Mouse (Mus musculus) limb, embryonic 14.5 days (tissue): ENCODE data around the gene Chd5. TPM values are rescaled to one million over a fixed set of nuclear protein-coding genes. Genes with fewer than 3 reads are reported as not detected.

ENCODE experiments used
- ATAC-seq: fragments of 200-750 bp; cut with Nextera tagmentation; 2 replicates; pipeline ENCODE4 v1.8.0; 2017; ENCODE audit warnings: low read depth, moderate number of reproducible peaks, moderate TSS enrichment; ENCODE audit not compliant: low FRiP score
- DNase-seq: peaks from one replicate; pipeline ENCODE4 v3.0.0-alpha.2; 2015; ENCODE audit warnings: low spot score
- H3K27ac ChIP-seq: fragments of 300-500 bp; sonication (generic); replicated peaks from 2 replicates; pipeline ENCODE4 v1.5.1; 2014; ENCODE audit warnings: low read depth, mild to moderate bottlenecking, low read length, moderate library complexity, mixed read lengths
- H3K27me3 ChIP-seq: fragments of 300-500 bp; sonication (generic); 2 replicates; pipeline ENCODE4 v1.6.1; 2014; ENCODE audit warnings: low read length, mixed read lengths; ENCODE audit not compliant: control insufficient read depth, insufficient read depth
- H3K36me3 ChIP-seq: fragments of 300-500 bp; sonication (generic); 2 replicates; pipeline ENCODE4 v1.6.1; 2014; ENCODE audit warnings: mild to moderate bottlenecking, low read length, moderate library complexity, mixed read lengths; ENCODE audit not compliant: control insufficient read depth, insufficient read depth
- H3K4me1 ChIP-seq: fragments of 300-500 bp; sonication (generic); 2 replicates; pipeline ENCODE4 v1.6.1; 2014; ENCODE audit warnings: antibody characterized with exemption, low read length, mixed read lengths; ENCODE audit not compliant: control insufficient read depth, insufficient read depth
- H3K4me2 ChIP-seq: fragments of 300-500 bp; sonication (generic); replicated peaks from 2 replicates; pipeline ENCODE4 v1.6.1; 2014; ENCODE audit warnings: low read depth, mild to moderate bottlenecking, low read length, moderate library complexity; ENCODE audit not compliant: severe bottlenecking
- H3K4me3 ChIP-seq: fragments of 300-500 bp; sonication (generic); replicated peaks from 2 replicates; pipeline ENCODE4 v1.5.1; 2014; ENCODE audit warnings: low read length
- H3K9ac ChIP-seq: fragments of 300-500 bp; sonication (generic); 2 replicates; pipeline ENCODE4 v1.6.1; 2014; ENCODE audit warnings: mild to moderate bottlenecking, low read depth, low read length, moderate library complexity; ENCODE audit not compliant: severe bottlenecking
- H3K9me3 ChIP-seq: fragments of 300-500 bp; sonication (generic); 2 replicates; pipeline ENCODE4 v1.6.1; 2016; ENCODE audit warnings: low read length; ENCODE audit not compliant: control insufficient read depth
- POLR2A ChIP-seq: fragments of 200-500 bp; IDR thresholded peaks from 2 replicates; pipeline ENCODE4 v1.8.0; 2012; ENCODE audit warnings: inconsistent platforms, mild to moderate bottlenecking, moderate library complexity, borderline replicate concordance; ENCODE audit not compliant: insufficient read depth, insufficient read length; ENCODE audit errors: extremely low read depth
- WGBS: fragments of 180-500 bp; shearing (Covaris S2); extraction: QIAGEN DNeasy Blood & Tissue Kit; methylation state at CpG from one replicate; pipeline ENCODE4 v1.1.7; 2014; 5-methylcytosine and 5-hydroxymethylcytosine counted together
- polyA plus RNA-seq, 2 experiments: library from polyadenylated mRNA; depleted of rRNA in 1 of 2; stranded (reverse) in 1 of 2; unstranded in 1 of 2; fragments of >200 nt; fragmentation: Nextera tagmentation in 1 of 2; extraction: Ambion mirVana in 1 of 2; gene quantifications; 2 replicates each; pipeline versions ENCODE4 v1.2.1 to v1.2.3; 2012 to 2014

Chd5 gene
- polyA plus RNA-seq, 2 experiments: 0.07 to 0.83 TPM

DNA sequence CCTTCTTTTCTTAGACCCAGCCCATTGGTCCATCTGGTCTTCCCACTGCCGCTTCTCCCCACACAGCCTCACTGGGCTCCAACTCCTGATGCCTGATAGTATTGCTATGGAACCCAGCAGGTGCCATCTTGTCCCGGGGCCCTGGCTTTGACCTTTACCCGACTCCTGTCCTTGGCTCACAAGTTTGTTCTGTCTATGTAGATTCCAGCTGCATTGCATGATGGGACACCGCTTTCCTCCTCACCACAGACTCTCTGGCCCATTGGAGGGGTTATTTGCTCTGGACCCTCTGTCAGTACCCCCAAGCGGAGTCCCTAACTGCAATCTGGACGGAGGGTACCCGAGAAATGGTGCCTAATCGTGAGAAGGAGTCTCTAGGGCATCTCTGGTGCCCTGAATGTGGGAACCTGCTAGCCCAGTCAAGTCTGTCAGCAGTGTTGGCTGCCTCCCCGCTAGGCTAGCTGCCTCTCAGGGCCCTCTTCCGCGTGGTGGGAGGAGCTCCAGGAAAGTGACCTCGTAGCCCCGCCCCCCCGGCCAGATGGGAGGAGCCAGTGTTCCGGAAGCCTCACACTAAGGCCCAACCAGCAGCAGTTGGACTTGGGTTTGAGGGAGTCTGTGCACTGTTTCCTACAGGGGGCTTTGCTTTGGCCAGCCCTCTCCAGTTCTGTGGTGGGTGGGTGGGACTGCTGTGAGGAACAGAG is 2.3 kb downstream of the Chd5 start:
- H3K27me3 ChIP-seq: peaks cover 37% of the 10 kb centered on the region
- no peak for TF ChIP-seq POLR2A
- H3K9ac ChIP-seq: no peak overlapping the region
- no peak overlapping the region for H3K4me3 ChIP-seq
- H3K36me3 ChIP-seq: no peaks in the 10 kb centered on the region
- no peak for ATAC-seq
- H3K4me2 ChIP-seq: no peak overlapping the region
- WGBS: 35% methylated on average over 15 of the region's 15 CpGs
- no peak for DNase-seq
- peaks cover 8% of the 10 kb centered on the region for H3K4me1 ChIP-seq
- no peak overlapping the region for H3K27ac ChIP-seq
- H3K9me3 ChIP-seq: no peaks in the 10 kb centered on the region

DNA sequence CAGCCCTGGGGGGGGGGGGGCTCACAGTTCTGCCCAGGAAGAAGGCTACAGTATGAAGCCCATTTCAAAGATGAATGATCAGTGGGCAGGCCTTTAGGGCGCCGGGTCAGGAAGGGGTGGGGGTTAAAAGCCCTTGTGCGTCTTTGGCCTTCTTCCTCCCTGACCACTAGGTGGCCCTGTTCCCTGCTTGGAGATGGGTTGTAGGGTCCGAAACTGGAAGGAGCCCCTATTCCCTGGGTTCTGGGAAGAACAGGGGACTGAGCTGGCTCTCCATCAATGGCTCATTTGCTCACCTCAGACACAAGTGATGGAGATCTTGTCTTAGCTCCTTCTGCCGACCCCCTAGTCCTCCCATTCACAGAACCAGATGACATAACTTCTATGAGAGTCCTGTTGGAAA is 4.8 kb downstream of the Chd5 start:
- H3K4me1 ChIP-seq: peaks cover 8% of the 10 kb centered on the region
- WGBS: 12% methylated on average over 5 of the region's 5 CpGs

DNA sequence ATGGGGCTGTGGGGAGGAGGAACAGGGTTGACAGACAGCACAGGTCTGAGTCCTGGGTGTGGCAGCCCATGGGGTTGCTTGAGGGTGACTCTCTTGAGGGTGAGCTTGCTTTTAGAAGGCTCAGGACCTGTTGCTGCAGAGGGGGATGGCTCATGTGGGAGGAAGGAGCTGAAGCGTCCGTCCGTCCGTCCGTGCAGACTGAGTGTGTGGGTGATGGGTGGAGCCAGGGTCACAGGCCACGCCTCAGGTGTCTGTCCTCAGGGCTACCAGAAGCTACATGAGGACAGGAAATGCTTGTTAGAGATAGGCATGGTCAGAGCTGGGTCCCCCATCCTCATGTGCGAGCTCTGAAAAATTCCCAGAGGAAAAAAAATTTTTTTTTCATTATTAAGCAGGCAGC is 6.2 kb downstream of the Chd5 start:
- H3K27me3 ChIP-seq: peaks cover 26% of the 10 kb centered on the region
- no peaks in the 10 kb centered on the region for H3K9me3 ChIP-seq
- H3K27ac ChIP-seq: no peak overlapping the region
- no peak for TF ChIP-seq POLR2A
- ATAC-seq (no peak), DNase-seq (no peak)
- H3K4me2 ChIP-seq: no peak overlapping the region
- WGBS: 61% methylated on average over 7 of the region's 7 CpGs
- no peak overlapping the region for H3K9ac ChIP-seq
- no peaks in the 10 kb centered on the region for H3K36me3 ChIP-seq
- H3K4me3 ChIP-seq: no peak overlapping the region
- H3K4me1 ChIP-seq: peaks cover under 1% of the 10 kb centered on the region

More for the DNA sequence above, 4.8 kb downstream of the Chd5 start:
- Histone ChIP-seq H3K4me2 (no peak overlapping the region), H3K4me3 (no peak overlapping the region), H3K27ac (no peak overlapping the region), H3K9me3 (no peaks in the 10 kb centered on the region), H3K36me3 (no peaks in the 10 kb centered on the region), H3K9ac (no peak overlapping the region), H3K27me3 (peaks cover 34% of the 10 kb centered on the region)
- DNase-seq (no peak), ATAC-seq (no peak)
- TF ChIP-seq POLR2A: no peak

DNA sequence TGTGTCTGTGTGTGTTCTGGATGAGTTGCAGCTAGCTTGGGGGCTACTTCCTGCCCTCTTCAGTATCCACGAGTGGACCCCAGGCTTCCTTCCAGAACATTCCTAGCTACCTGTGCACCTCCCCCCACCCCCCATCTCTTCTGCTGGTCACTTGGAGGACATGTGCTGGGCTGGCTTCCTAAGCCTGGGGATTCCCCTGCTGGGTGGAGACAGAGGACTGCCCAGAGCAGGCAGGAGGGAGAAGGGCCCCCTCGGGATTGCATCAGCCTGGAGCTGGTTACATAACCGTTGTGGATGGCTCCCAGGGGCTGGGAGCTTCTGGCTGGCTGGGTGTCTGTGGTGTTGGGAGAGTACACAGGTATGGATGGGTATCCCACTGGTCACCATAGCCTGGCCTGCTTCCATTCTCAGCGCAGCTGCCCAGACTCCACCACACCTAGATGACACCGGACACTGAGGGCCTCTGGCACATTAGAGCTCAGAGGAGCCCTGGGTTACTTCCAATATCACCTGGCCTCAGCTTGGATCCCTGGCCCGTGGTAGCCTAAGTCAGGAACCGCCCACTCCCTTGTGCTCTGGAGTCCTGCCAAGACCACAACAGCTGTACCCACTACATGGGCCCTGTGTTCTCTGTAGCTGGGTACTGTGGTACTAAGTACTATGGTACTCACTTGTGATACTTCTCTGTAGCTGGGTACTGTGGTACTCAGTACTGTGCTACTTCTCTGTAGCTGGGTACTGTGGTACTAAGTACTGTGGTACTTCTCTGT is 6.9 kb downstream of the Chd5 start:
- WGBS: 47% methylated on average over 7 of the region's 7 CpGs
- H3K9me3 ChIP-seq: no peaks in the 10 kb centered on the region
- no peaks in the 10 kb centered on the region for H3K4me1 ChIP-seq
- ATAC-seq (no peak), DNase-seq (no peak)
- H3K9ac ChIP-seq: no peak overlapping the region
- H3K36me3 ChIP-seq: no peaks in the 10 kb centered on the region
- H3K27ac ChIP-seq: no peak overlapping the region
- H3K4me2 ChIP-seq: no peak overlapping the region
- H3K27me3 ChIP-seq: peaks cover 26% of the 10 kb centered on the region
- no peak overlapping the region for H3K4me3 ChIP-seq
- no peak for TF ChIP-seq POLR2A

DNA sequence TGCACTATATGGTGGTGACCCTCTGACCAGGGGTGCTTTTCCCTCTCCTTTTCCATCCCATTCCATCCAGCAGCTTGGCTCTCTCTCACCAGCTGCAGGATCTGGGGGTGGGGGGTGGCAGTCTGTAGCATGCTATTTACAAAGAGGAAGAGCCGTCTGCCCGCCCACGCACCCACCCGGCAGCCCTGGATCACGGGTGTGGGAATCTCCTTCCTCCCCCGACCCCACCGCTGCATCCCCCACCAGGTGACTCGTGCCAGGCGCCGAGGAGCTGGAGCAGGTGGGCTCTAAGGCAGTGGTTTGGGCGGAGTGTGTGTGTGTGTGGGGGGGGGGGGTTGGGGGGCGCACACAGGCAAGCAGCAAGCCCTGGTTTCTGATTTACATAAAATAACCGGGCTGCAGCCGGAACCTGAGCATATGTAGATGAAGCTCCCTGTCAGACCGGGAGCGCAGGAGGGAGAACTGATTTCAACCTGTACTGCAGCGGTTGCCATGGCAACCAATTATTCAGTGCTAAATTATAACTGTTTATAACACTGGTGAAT is 11.5 kb downstream of the Chd5 start:
- ATAC-seq: peak; percentile 44; the same call in 1 of the 2 replicates
- TF ChIP-seq POLR2A: no peak
- DNase-seq: peak; percentile 39
- H3K9ac ChIP-seq: no peak overlapping the region
- H3K4me1 ChIP-seq: no peaks in the 10 kb centered on the region
- H3K9me3 ChIP-seq: no peaks in the 10 kb centered on the region
- WGBS: 7% methylated on average over 16 of the region's 17 CpGs
- H3K4me3 ChIP-seq: no peak overlapping the region
- no peaks in the 10 kb centered on the region for H3K36me3 ChIP-seq
- H3K27ac ChIP-seq: no peak overlapping the region
- peaks cover 25% of the 10 kb centered on the region for H3K27me3 ChIP-seq
- no peak overlapping the region for H3K4me2 ChIP-seq
